Mouse (Mus musculus) embryonic facial prominence, embryonic 14.5 days (tissue): ENCODE data around the gene Rufy4. TPM values are rescaled to one million over a fixed set of nuclear protein-coding genes. Genes with fewer than 3 reads are reported as not detected.

Experiments
- ATAC-seq: fragments of 200-750 bp; cut with Nextera tagmentation; 2 replicates; pipeline ENCODE4 v1.8.0; 2017; ENCODE audit warnings: low read depth, moderate number of reproducible peaks, moderate TSS enrichment
- DNase-seq: peaks from one replicate; pipeline ENCODE4 v3.0.0-alpha.2; 2015; ENCODE audit warnings: low spot score
- H3K27ac ChIP-seq: fragments of 300-500 bp; sonication (generic); replicated peaks from 2 replicates; pipeline ENCODE4 v1.5.1; 2014; ENCODE audit warnings: low read depth, mild to moderate bottlenecking, low read length, moderate library complexity
- H3K27me3 ChIP-seq: fragments of 300-500 bp; sonication (generic); replicated peaks from 2 replicates; pipeline ENCODE4 v1.6.1; 2014; ENCODE audit warnings: low read length; ENCODE audit not compliant: control insufficient read depth, insufficient read depth
- H3K36me3 ChIP-seq: fragments of 300-500 bp; sonication (generic); 2 replicates; pipeline ENCODE4 v1.6.1; 2014; ENCODE audit warnings: low read length, mixed read lengths; ENCODE audit not compliant: control insufficient read depth, insufficient read depth
- H3K4me1 ChIP-seq: fragments of 300-500 bp; sonication (generic); 2 replicates; pipeline ENCODE4 v1.6.1; 2014; ENCODE audit warnings: antibody characterized with exemption, low read length; ENCODE audit not compliant: control insufficient read depth, insufficient read depth
- H3K4me2 ChIP-seq: fragments of 300-500 bp; sonication (generic); 2 replicates; pipeline ENCODE4 v1.6.1; 2014; ENCODE audit warnings: low read depth, mild to moderate bottlenecking, low read length, moderate library complexity, mixed read lengths
- H3K4me3 ChIP-seq: fragments of 300-500 bp; sonication (generic); 2 replicates; pipeline ENCODE4 v1.5.1; 2014; ENCODE audit warnings: low read depth, mild to moderate bottlenecking, low read length
- H3K9ac ChIP-seq: fragments of 300-500 bp; sonication (generic); 2 replicates; pipeline ENCODE4 v1.6.1; 2014; ENCODE audit warnings: low read depth, mild to moderate bottlenecking, low read length, moderate library complexity, mixed read lengths
- H3K9me3 ChIP-seq: fragments of 300-500 bp; sonication (generic); 2 replicates; pipeline ENCODE4 v1.6.1; 2016; ENCODE audit warnings: low read length; ENCODE audit not compliant: control insufficient read depth
- WGBS: fragments of 180-500 bp; shearing (Covaris S2); extraction: QIAGEN DNeasy Blood & Tissue Kit; methylation state at CpG from one replicate; pipeline ENCODE4 v1.1.7; 2014; 5-methylcytosine and 5-hydroxymethylcytosine counted together
- polyA plus RNA-seq: library from polyadenylated mRNA; unstranded; fragments of >200 nt; fragmentation: Nextera tagmentation; extraction: Ambion mirVana; gene quantifications from 2 replicates; pipeline ENCODE4 v1.2.1, GENCODE M21; 2014

Rufy4 gene
- polyA plus RNA-seq, 1 experiment from 2014 or later: 0.72 TPM

DNA sequence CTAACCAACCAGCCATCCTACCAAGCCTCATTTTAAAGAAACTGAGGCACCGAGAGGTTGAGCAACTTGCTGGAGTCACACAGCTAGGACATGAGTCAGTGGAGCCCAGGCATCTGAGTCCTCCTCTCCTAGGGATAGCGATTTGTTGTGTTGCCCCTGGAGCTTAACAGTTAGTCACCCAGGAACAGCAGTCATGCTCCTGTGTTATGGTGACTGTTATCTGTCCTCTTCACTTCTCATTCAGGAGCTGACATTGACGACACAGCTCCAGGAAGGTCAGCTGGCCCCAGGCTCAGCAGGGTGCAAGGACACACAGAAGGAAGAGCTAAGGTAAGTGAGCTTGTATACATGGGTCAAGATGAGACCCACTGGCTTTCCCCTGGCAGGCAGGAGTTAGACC is 29.6 kb upstream of the Rufy4 start:
- no peak overlapping the region for H3K9ac ChIP-seq
- no peaks in the 10 kb centered on the region for H3K9me3 ChIP-seq
- H3K36me3 ChIP-seq: no peaks in the 10 kb centered on the region
- H3K4me3 ChIP-seq: no peak overlapping the region
- H3K27ac ChIP-seq: no peak overlapping the region
- peaks cover 65% of the 10 kb centered on the region for H3K4me1 ChIP-seq
- H3K4me2 ChIP-seq: no peak overlapping the region
- DNase-seq: no peak
- no peak for ATAC-seq
- 53% methylated on average over 3 of the region's 3 CpGs for WGBS
- H3K27me3 ChIP-seq: 0 out of 2 replicates have a peak, but pooled peaks cover 8% of the 10 kb centered on the region

DNA sequence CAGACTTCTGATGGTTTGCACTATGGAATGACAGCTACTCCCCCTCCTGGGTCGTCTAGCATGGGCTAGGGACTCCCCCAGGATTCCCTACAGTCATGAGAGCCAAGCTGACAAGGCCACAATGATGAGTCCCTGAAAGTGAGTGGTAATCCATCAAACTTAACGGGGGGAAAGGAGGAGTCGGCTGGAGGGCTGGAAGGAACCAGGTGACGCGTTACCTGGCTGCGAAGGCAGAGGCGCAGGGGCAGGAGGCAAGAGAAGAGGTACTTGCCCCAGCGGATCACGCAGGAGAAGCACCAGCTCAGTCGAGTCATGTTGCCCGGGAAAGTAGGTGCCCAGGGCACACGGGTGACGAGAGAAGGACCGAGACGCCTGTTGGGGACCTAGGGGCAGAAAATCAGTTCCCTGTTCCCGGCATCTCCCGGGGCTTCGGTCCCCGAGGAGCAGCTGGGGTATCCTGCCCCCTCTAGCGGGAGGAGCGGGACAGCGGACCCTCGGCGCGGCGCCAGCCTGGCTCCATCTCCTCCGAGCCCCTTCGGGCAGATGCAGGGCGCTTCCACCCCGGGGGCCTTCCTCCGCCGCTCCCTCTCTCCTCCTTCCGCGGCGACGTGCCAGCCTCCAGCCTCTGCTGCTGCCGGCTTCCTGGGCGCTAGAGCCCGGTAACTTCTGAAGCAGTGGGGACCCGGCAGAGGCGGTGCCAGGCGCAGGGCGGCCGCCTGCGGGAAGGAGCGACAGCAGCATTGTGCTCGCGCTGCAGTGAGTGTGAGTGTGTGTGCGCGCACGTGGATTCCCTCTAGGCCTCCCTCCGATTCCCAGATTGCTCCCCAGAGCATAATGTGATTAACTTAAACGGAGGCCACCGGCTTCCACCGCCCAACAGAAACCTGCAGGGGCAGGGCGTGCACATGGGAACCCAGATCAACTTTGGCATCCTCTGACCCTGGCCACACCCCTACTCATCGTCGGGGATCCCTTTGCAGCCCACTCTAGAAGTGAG is 27.0 kb upstream of the Rufy4 start:
- Histone ChIP-seq H3K36me3 (no peaks in the 10 kb centered on the region), H3K27ac (peak overlapping the region; percentile 67), H3K9me3 (no peaks in the 10 kb centered on the region), H3K27me3 (0 out of 2 replicates have a peak, but pooled peaks cover 8% of the 10 kb centered on the region), H3K4me2 (peak overlapping the region; percentile 98), H3K4me1 (peaks cover 47% of the 10 kb centered on the region), H3K4me3 (peak overlapping the region; percentile 58), H3K9ac (peak overlapping the region; percentile 71)
- DNase-seq (peak; percentile 73), ATAC-seq (peak; percentile 53; the same call in 1 of the 2 replicates)
- WGBS: under 1% methylated on average over 38 of the region's 58 CpGs

DNA sequence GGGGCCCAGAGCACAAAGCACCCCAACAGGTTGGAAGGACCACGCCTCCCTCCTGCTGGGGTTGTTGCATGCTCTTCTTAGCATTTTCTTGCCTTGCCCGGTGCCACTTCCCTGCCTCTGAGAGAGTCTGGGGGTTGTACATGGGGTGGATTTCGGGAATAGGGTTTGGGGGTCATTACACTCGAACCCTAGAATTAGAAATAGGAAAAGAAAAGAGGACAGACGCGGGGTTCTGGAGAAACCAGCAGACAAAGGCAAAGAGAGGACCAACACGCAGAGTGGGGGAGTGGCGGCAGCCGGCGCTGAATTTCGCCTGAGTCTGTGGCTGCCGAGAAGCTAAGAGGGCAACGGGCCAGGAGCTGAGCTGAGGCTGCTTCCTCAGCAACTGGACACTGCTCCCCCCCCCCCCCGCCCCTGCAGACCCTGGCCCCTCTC is 26.3 kb upstream of the Rufy4 start:
- Histone ChIP-seq H3K9ac (peak overlapping the region; percentile 71), H3K4me3 (peak overlapping the region; percentile 58), H3K27me3 (0 out of 2 replicates have a peak, but pooled peaks cover 8% of the 10 kb centered on the region), H3K9me3 (no peaks in the 10 kb centered on the region), H3K4me1 (peaks cover 53% of the 10 kb centered on the region), H3K4me2 (peak overlapping the region; percentile 98), H3K27ac (peak overlapping the region; percentile 67), H3K36me3 (no peaks in the 10 kb centered on the region)
- WGBS: 2% methylated on average over 7 of the region's 14 CpGs
- ATAC-seq: peak; percentile 56
- peak; percentile 86 for DNase-seq

DNA sequence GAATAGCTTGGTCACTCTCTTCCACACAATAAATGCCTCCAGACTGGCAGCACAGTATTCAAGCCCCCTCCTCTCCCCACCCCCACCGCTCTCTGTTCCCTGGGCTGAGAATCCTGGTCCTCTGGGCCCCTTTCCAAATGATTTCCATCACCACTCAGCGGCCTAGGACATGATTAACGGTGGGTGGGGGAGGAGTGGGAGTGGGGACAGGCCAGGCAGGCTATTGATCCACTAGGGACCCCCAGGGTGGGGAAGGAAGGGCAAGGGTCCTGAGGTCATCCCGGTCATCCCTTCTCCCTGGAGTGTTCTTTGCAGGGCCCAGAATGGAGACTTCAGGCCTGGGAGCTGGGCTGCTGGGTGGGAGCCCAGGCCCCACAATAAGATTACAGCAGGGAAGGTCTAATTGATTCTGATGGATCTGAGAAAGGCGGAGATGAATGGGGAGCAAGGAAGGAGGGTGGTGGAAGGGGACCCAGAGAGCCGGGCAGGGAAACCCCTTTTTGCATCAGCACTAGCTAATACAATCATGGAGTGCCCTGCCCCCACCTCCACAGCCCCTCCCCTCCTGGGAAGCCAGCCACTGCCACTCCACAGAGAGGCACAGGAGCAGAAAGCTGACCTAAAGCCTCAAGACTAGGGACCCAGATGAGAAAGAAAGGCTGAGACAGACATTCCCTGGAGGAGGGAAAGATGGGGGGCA is 21.5 kb upstream of the Rufy4 start:
- DNase-seq: peak; percentile 44
- no peaks in the 10 kb centered on the region for H3K36me3 ChIP-seq
- peak; percentile 35; the same call in 1 of the 2 replicates for ATAC-seq
- H3K4me2 ChIP-seq: no peak overlapping the region
- 19% methylated on average over 6 of the region's 6 CpGs for WGBS
- no peak overlapping the region for H3K4me3 ChIP-seq
- no peaks in the 10 kb centered on the region for H3K9me3 ChIP-seq
- H3K4me1 ChIP-seq: peaks cover 26% of the 10 kb centered on the region
- 0 out of 2 replicates have a peak overlapping the region, but pooled peaks have one; percentile 1 for H3K9ac ChIP-seq
- no peak overlapping the region for H3K27ac ChIP-seq
- no peaks in the 10 kb centered on the region for H3K27me3 ChIP-seq

DNA sequence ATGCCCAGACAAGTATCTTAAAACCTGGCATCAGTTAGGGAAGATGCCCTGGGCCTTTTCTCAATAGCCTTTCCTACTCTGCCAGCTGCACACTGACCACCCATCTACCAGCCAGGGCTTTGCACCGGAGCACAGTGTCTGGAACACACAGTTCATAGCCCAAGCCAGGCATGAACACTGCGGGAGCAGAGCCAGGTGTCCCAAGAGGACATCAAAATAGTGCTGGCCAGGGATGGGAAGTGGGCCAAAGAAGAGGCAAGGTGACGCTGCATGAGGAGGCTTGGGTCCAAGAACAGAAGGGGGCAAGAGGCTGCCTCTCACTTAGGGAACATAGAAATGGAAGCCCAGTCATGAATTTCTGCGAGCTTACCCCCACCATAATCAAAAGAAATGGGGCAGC is 19.7 kb upstream of the Rufy4 start:
- Histone ChIP-seq H3K4me3 (no peak overlapping the region), H3K27ac (no peak overlapping the region), H3K4me2 (no peak overlapping the region)

DNA sequence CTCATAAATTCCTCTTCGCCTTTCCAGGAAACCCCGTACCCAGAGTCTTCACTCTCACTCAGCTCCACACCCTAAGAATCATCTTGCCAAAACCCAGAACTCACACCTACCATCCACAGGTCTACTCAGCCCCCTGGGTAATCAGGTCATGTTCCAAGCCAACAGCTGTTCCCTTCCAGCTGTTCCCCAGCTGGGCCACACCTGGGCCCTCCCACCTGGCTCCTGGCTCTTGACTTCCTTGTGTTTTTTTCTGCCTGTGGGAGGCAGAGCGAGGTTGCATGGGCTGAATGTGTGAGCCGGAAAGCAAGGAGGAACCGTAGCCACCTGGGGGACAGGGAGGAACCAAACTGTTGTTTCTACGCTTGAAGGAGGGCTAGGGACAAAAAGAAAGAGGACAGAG is 19.1 kb upstream of the Rufy4 start:
- 70% methylated on average over 6 of the region's 6 CpGs for WGBS

More for the DNA sequence above, 19.7 kb upstream of the Rufy4 start:
- Histone ChIP-seq H3K9ac (no peak overlapping the region), H3K9me3 (no peaks in the 10 kb centered on the region), H3K27me3 (no peaks in the 10 kb centered on the region), H3K36me3 (no peaks in the 10 kb centered on the region), H3K4me1 (peaks cover 12% of the 10 kb centered on the region)
- no peak for ATAC-seq
- no peak for DNase-seq
- WGBS: 84% methylated on average over 4 of the region's 4 CpGs

DNA sequence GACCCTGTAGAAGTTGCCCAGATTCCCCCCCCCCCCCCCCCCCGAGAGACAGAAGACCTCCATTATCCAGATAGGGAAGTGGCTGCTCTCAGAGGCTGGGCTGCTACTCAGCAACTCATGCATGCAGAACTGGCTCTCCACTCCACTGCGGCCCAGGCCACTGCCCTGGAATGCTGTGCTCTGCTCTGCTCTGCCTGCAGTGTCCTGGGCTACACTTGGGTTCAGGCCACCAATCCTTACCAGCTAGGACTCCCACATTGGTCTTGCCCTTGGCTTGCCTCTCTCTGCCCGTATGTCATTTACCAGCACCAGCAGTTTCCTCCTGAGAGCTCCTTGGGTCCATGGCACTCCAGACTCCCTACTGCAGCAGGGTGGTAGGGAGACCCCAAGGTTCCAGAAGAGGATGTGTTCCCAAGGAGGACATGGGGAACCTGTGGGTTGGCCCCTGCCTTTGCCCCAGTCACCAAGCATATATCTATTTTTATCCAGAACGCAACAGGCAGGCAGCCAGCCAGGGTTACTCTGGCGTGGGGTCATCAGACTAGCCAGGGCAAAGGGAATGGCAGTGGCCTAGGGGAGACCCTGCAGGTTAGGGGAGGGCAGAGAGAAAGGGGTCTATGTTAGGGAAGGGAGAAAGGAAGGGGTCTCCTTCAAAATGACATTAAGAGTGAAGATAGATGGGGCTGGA is 17.3 kb upstream of the Rufy4 start:
- H3K9ac ChIP-seq: no peak overlapping the region
- no peak overlapping the region for H3K4me2 ChIP-seq
- WGBS: 82% methylated on average over 3 of the region's 5 CpGs
- H3K4me3 ChIP-seq: no peak overlapping the region
- H3K4me1 ChIP-seq: peaks cover 20% of the 10 kb centered on the region
- no peaks in the 10 kb centered on the region for H3K27me3 ChIP-seq
- no peak for ATAC-seq
- DNase-seq: no peak
- H3K9me3 ChIP-seq: no peaks in the 10 kb centered on the region
- no peak overlapping the region for H3K27ac ChIP-seq
- H3K36me3 ChIP-seq: no peaks in the 10 kb centered on the region

More for the DNA sequence above, 19.1 kb upstream of the Rufy4 start:
- Histone ChIP-seq H3K4me3 (no peak overlapping the region), H3K4me1 (peaks cover 15% of the 10 kb centered on the region), H3K4me2 (no peak overlapping the region), H3K9ac (no peak overlapping the region), H3K36me3 (no peaks in the 10 kb centered on the region), H3K27ac (no peak overlapping the region), H3K9me3 (no peaks in the 10 kb centered on the region), H3K27me3 (no peaks in the 10 kb centered on the region)
- DNase-seq (no peak), ATAC-seq (no peak)

DNA sequence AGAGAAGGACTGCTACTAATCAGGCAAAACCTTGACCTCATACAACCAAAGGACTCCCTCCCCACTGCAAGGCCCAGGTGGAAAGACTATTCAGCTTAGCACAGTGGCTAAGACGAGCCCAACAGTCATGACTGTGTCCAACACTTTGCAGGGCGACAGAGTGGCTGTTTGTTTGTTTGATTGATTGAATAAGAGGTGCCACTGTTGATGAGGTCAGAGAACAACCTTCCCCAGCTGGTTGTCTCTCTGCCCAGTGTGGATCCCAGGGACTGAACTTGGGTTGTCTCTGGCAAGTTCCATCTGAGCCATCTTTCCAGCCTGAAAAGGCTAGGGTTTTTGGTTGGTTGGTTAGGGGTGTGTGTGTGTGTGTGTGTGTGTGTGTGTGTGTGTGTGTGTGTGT is 15.7 kb upstream of the Rufy4 start:
- no peak overlapping the region for H3K9ac ChIP-seq
- DNase-seq (no peak), ATAC-seq (no peak)
- H3K27me3 ChIP-seq: no peaks in the 10 kb centered on the region
- WGBS: 52% methylated on average over 2 of the region's 2 CpGs
- H3K27ac ChIP-seq: no peak overlapping the region
- no peaks in the 10 kb centered on the region for H3K36me3 ChIP-seq
- peaks cover 9% of the 10 kb centered on the region; the same call in 1 of the 2 replicates for H3K4me1 ChIP-seq
- no peak overlapping the region for H3K4me3 ChIP-seq
- H3K9me3 ChIP-seq: no peaks in the 10 kb centered on the region
- H3K4me2 ChIP-seq: no peak overlapping the region
